Mouse (Mus musculus) liver, embryonic 11.5 days (tissue): Measurements from ENCODE around the gene Acot1. TPM values are rescaled to one million over a fixed set of nuclear protein-coding genes. Genes with fewer than 3 reads are reported as not detected.
"Not testable (repeated sequence)": the region's sequence is repeated elsewhere in the genome, so short reads cannot be mapped to it uniquely, and the experiment has no call there.

ENCODE experiments used
- ATAC-seq: fragments of 200-750 bp; cut with Nextera tagmentation; replicated peaks from 2 replicates; pipeline ENCODE4 v1.8.0; 2017; ENCODE audit warnings: moderate number of reproducible peaks, mild to moderate bottlenecking, moderate TSS enrichment, moderate library complexity; ENCODE audit not compliant: low FRiP score
- DNase-seq: peaks from one replicate; pipeline ENCODE4 v3.0.0-alpha.2; 2017; ENCODE audit warnings: low spot score
- H3K27ac ChIP-seq: fragments of 300-500 bp; sonication (generic); 2 replicates; pipeline ENCODE4 v1.5.1; 2014; ENCODE audit warnings: mild to moderate bottlenecking, low read depth, low read length, control low read depth
- H3K27me3 ChIP-seq: fragments of 300-500 bp; sonication (generic); replicated peaks from 2 replicates; pipeline ENCODE4 v1.6.1; 2014; ENCODE audit warnings: low read length, mixed read lengths; ENCODE audit not compliant: control insufficient read depth, insufficient read depth
- H3K36me3 ChIP-seq: fragments of 300-500 bp; sonication (generic); 2 replicates; pipeline ENCODE4 v1.6.1; 2014; ENCODE audit warnings: mild to moderate bottlenecking, low read length, moderate library complexity, mixed read lengths; ENCODE audit not compliant: control insufficient read depth, insufficient read depth
- H3K4me1 ChIP-seq: fragments of 300-500 bp; sonication (generic); replicated peaks from 2 replicates; pipeline ENCODE4 v1.6.1; 2014; ENCODE audit warnings: low read length, mixed read lengths; ENCODE audit not compliant: control insufficient read depth, insufficient read depth
- H3K4me2 ChIP-seq: fragments of 300-500 bp; sonication (generic); 2 replicates; pipeline ENCODE4 v1.6.1; 2014; ENCODE audit warnings: mild to moderate bottlenecking, control low read depth, moderate library complexity
- H3K4me3 ChIP-seq: fragments of 300-500 bp; sonication (generic); 2 replicates; pipeline ENCODE4 v1.5.1; 2014; ENCODE audit warnings: low read depth, low read length, control low read depth
- H3K9ac ChIP-seq: fragments of 300-500 bp; sonication (generic); 2 replicates; pipeline ENCODE4 v1.6.1; 2014; ENCODE audit warnings: low read depth, low read length, control low read depth
- H3K9me3 ChIP-seq: fragments of 300-500 bp; sonication (generic); 2 replicates; pipeline ENCODE4 v1.6.1; 2016; ENCODE audit warnings: low read length, inconsistent platforms, mixed read lengths; ENCODE audit not compliant: control insufficient read depth
- WGBS: fragments of 180-500 bp; shearing (Covaris S2); extraction: QIAGEN DNeasy Blood & Tissue Kit; methylation state at CpG from one replicate; pipeline ENCODE4 v1.1.7; 2014; 5-methylcytosine and 5-hydroxymethylcytosine counted together
- polyA plus RNA-seq: library from polyadenylated mRNA; unstranded; fragments of >200 nt; fragmentation: Nextera tagmentation; extraction: Ambion mirVana; gene quantifications from 2 replicates; pipeline ENCODE4 v1.2.1, GENCODE M21; 2014

Acot1 gene
- polyA plus RNA-seq, 1 experiment from 2014 or later: 42.9 TPM

- peak overlapping the region; percentile 71 for H3K9ac ChIP-seq
- WGBS: 62% methylated on average over 4 of the region's 4 CpGs
- H3K4me3 ChIP-seq: peak overlapping the region; percentile 69
- peak overlapping the region; percentile 67 for H3K4me2 ChIP-seq
- H3K27ac ChIP-seq: peak overlapping the region; percentile 79; the same call in 1 of the 2 replicates
- no peak for ATAC-seq
- no peaks in the 10 kb centered on the region for H3K9me3 ChIP-seq
- H3K4me1 ChIP-seq: peaks cover 10% of the 10 kb centered on the region; the same call in 1 of the 2 replicates
- no peaks in the 10 kb centered on the region for H3K36me3 ChIP-seq
- H3K27me3 ChIP-seq: no peaks in the 10 kb centered on the region
- DNase-seq: no peak
Observed at GRCm38 (mm10) chr12:83988483-83988882, 20.8 kb upstream of the Acot1 start.

GRCm38 (mm10) chr12:83989378-83989777, 19.9 kb upstream of the Acot1 start:
- WGBS: 89% methylated on average over 4 of the region's 4 CpGs
- H3K27me3 ChIP-seq: no peaks in the 10 kb centered on the region
- no peaks in the 10 kb centered on the region for H3K36me3 ChIP-seq
- H3K9me3 ChIP-seq: no peaks in the 10 kb centered on the region
- ATAC-seq (no peak), DNase-seq (no peak)
- no peak overlapping the region for H3K9ac ChIP-seq
- peaks cover 10% of the 10 kb centered on the region; the same call in 1 of the 2 replicates for H3K4me1 ChIP-seq
- no peak overlapping the region for H3K4me2 ChIP-seq
- H3K27ac ChIP-seq: no peak overlapping the region
- H3K4me3 ChIP-seq: no peak overlapping the region

- Histone ChIP-seq H3K4me2 (no peak overlapping the region), H3K36me3 (no peaks in the 10 kb centered on the region), H3K9ac (no peak overlapping the region), H3K27me3 (no peaks in the 10 kb centered on the region), H3K27ac (no peak overlapping the region), H3K4me1 (no peaks in the 10 kb centered on the region; the same call in 1 of the 2 replicates), H3K4me3 (no peak overlapping the region), H3K9me3 (no peaks in the 10 kb centered on the region)
- ATAC-seq (no peak), DNase-seq (no peak)
- 56% methylated on average over 2 of the region's 2 CpGs for WGBS
Observed at GRCm38 (mm10) chr12:83997221-83997620, 12.1 kb upstream of the Acot1 start.

GRCm38 (mm10) chr12:83998341-83999107, 10.8 kb upstream of the Acot1 start:
- H3K4me3 ChIP-seq: no peak overlapping the region

GRCm38 (mm10) chr12:83999237-83999636, 10.1 kb upstream of the Acot1 start:
- H3K4me3 ChIP-seq, H3K27ac ChIP-seq, H3K9me3 ChIP-seq, H3K4me1 ChIP-seq, H3K36me3 ChIP-seq, H3K27me3 ChIP-seq, H3K9ac ChIP-seq, H3K4me2 ChIP-seq, DNase-seq: not testable (repeated sequence)
- peak; percentile 49 for ATAC-seq
- WGBS: 62% methylated on average over 8 of the region's 8 CpGs

More at GRCm38 (mm10) chr12:83998341-83999107, 10.8 kb upstream of the Acot1 start:
- Histone ChIP-seq H3K9me3 (no peaks in the 10 kb centered on the region), H3K9ac (no peak overlapping the region), H3K27me3 (no peaks in the 10 kb centered on the region), H3K36me3 (no peaks in the 10 kb centered on the region), H3K4me1 (no peaks in the 10 kb centered on the region; the same call in 1 of the 2 replicates), H3K27ac (no peak overlapping the region), H3K4me2 (no peak overlapping the region)
- 57% methylated on average over 11 of the region's 11 CpGs for WGBS
- ATAC-seq: no peak
- DNase-seq: no peak

GRCm38 (mm10) chr12:84000418-84000817, 8.9 kb upstream of the Acot1 start:
- no peak overlapping the region for H3K4me2 ChIP-seq
- no peak for DNase-seq
- no peaks in the 10 kb centered on the region for H3K27me3 ChIP-seq
- H3K36me3 ChIP-seq: no peaks in the 10 kb centered on the region
- ATAC-seq: no peak
- H3K4me1 ChIP-seq: no peaks in the 10 kb centered on the region; the same call in 1 of the 2 replicates
- no peak overlapping the region for H3K4me3 ChIP-seq
- WGBS: 64% methylated on average over 3 of the region's 3 CpGs
- no peaks in the 10 kb centered on the region for H3K9me3 ChIP-seq
- no peak overlapping the region for H3K9ac ChIP-seq
- no peak overlapping the region for H3K27ac ChIP-seq

- H3K27ac ChIP-seq: no peak overlapping the region
- 79% methylated on average over 1 of the region's 1 CpGs for WGBS
- ATAC-seq (no peak), DNase-seq (no peak)
- no peak overlapping the region for H3K4me2 ChIP-seq
- no peaks in the 10 kb centered on the region for H3K27me3 ChIP-seq
- no peak overlapping the region for H3K9ac ChIP-seq
- H3K4me1 ChIP-seq: no peaks in the 10 kb centered on the region
- H3K36me3 ChIP-seq: no peaks in the 10 kb centered on the region
- H3K9me3 ChIP-seq: no peaks in the 10 kb centered on the region
- no peak overlapping the region for H3K4me3 ChIP-seq
Observed at GRCm38 (mm10) chr12:84003866-84004265, 5.4 kb upstream of the Acot1 start.

- WGBS: 86% methylated on average over 10 of the region's 12 CpGs
- no peak for DNase-seq
- ATAC-seq: no peak
- H3K9me3 ChIP-seq: no peaks in the 10 kb centered on the region
- no peak overlapping the region for H3K9ac ChIP-seq
- no peak overlapping the region for H3K4me2 ChIP-seq
- H3K4me1 ChIP-seq: no peaks in the 10 kb centered on the region
- no peaks in the 10 kb centered on the region; the same call in 1 of the 2 replicates for H3K36me3 ChIP-seq
- peaks cover 11% of the 10 kb centered on the region; the same call in 1 of the 2 replicates for H3K27me3 ChIP-seq
- H3K27ac ChIP-seq: no peak overlapping the region
- H3K4me3 ChIP-seq: no peak overlapping the region
Observed at GRCm38 (mm10) chr12:84008251-84008650, 1.0 kb upstream of the Acot1 start.

- Histone ChIP-seq H3K9ac (no peak overlapping the region), H3K4me2 (peak overlapping the region; percentile 56), H3K9me3 (no peaks in the 10 kb centered on the region), H3K27me3 (peaks cover 11% of the 10 kb centered on the region; the same call in 1 of the 2 replicates), H3K4me1 (no peaks in the 10 kb centered on the region), H3K4me3 (peak overlapping the region; percentile 42; the same call in 1 of the 2 replicates), H3K36me3 (no peaks in the 10 kb centered on the region; the same call in 1 of the 2 replicates), H3K27ac (no peak overlapping the region)
- ATAC-seq (no peak), DNase-seq (no peak)
- 69% methylated on average over 8 of the region's 8 CpGs for WGBS
Observed at GRCm38 (mm10) chr12:84008729-84009128, 561 bp upstream of the Acot1 start.
